8 mouse cellular contexts compared by ENCODE assay signal in the genomic region with DNA sequence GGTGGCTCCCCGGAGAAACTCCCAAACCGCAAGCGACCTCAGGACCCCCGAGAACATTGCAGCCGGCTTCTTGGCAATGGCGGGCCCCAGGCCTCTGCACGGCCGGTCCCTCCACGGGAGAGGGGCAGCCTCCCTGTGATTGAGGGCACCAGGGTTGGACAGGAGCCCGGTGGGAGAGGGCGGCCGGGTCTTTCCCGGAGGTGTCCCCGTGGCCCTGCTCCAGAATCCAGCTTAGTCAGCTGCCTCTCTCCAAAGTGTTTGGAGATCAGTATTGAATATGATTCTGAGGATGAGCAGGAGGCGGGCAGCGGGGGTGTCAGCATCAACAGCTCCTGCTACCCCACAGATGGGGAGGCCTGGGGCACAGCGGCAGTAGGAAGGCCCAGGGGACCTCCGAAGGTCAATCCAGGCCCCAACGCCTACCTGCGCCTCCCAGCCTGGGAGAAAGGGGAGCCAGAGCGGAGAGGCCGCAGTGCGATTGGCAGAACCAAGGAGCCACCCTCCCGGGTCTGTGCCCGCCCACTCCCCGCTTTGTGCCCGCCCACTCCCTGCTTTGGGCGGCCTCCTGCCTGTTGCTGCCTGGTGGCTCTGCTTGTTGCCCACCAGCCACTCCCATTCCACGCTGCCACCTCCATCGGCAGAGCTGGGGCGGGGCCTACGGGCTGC. TPM values are rescaled to one million over a fixed set of nuclear protein-coding genes. Genes with fewer than 3 reads are reported as not detected.
DNase-seq lines count a peak whose midpoint lies in the region; ATAC-seq and TF ChIP-seq lines count a peak whose summit lies in the region.

No protein-coding gene starts in this region.

- H3K9me3 ChIP-seq in hindbrain, embryonic 11.5 days (ENCODE audit: control insufficient read depth, low read length) = no peaks in the 10 kb centered on the region
- H3K9me3 ChIP-seq in lung, postnatal 0 days (ENCODE audit: low read length) = no peaks in the 10 kb centered on the region

- no peak for TF ChIP-seq CTCF in thymus, adult 2 months (IDR thresholded peaks at IDR 0.05; ENCODE audit: borderline replicate concordance, control insufficient read depth, extremely low read depth, insufficient read depth, low read length, poor library complexity)
- no peak for TF ChIP-seq CTCF in lung, postnatal 0 days (IDR thresholded peaks at IDR 0.05)

- TF ChIP-seq POLR2A in thymus, adult 2 months (IDR thresholded peaks at IDR 0.05; ENCODE audit: control insufficient read depth, extremely low read depth, insufficient read depth, low read length, poor library complexity) = no peak

- H3K9ac ChIP-seq in hindbrain, embryonic 11.5 days (ENCODE audit: low read depth, low read length) = peak overlapping the region; percentile 49
- H3K9ac ChIP-seq in lung, postnatal 0 days (replicated peaks; ENCODE audit: low read depth) = peak overlapping the region; percentile 43

- 58% methylated on average over 30 of the region's 32 CpGs for WGBS in thymus, adult 2 months
- WGBS in hindbrain, embryonic 11.5 days = 11% methylated on average over 29 of the region's 32 CpGs
- 7% methylated on average over 29 of the region's 32 CpGs for WGBS in lung, postnatal 0 days

- H3K4me3 ChIP-seq in thymus, adult 2 months (ENCODE audit: control insufficient read depth, insufficient read depth, low read length) = no peak overlapping the region
- peak overlapping the region; percentile 26 for H3K4me3 ChIP-seq in hindbrain, embryonic 11.5 days (ENCODE audit: low read depth, low read length)
- peak overlapping the region; percentile 29 for H3K4me3 ChIP-seq in lung, postnatal 0 days (ENCODE audit: low read depth, low read length)

- H3K36me3 ChIP-seq in thymus, adult 2 months (ENCODE audit: control insufficient read depth, insufficient read depth, low read length) = no peaks in the 10 kb centered on the region
- H3K36me3 ChIP-seq in hindbrain, embryonic 11.5 days (ENCODE audit: control insufficient read depth, insufficient read depth, low read length) = no peaks in the 10 kb centered on the region
- H3K36me3 ChIP-seq in lung, postnatal 0 days (ENCODE audit: insufficient read depth, low read length) = no peaks in the 10 kb centered on the region

- no peaks in the 10 kb centered on the region for H3K27me3 ChIP-seq in thymus, adult 2 months (ENCODE audit: control insufficient read depth, insufficient read depth, low read length)
- peaks cover 5% of the 10 kb centered on the region; the same call in 1 of the 2 replicates for H3K27me3 ChIP-seq in hindbrain, embryonic 11.5 days (ENCODE audit: control insufficient read depth, insufficient read depth, low read length)
- no peaks in the 10 kb centered on the region for H3K27me3 ChIP-seq in lung, postnatal 0 days (replicated peaks; ENCODE audit: insufficient read depth, low read length)

- H3K27ac ChIP-seq in thymus, adult 2 months (ENCODE audit: control insufficient read depth, insufficient read depth, low read length) = no peak overlapping the region
- no peak overlapping the region for H3K27ac ChIP-seq in hindbrain, embryonic 11.5 days (ENCODE audit: low read depth, low read length)
- H3K27ac ChIP-seq in lung, postnatal 0 days (ENCODE audit: low read length) = no peak overlapping the region

- TF ChIP-seq EP300 in lung, postnatal 0 days (IDR thresholded peaks at IDR 0.05) = no peak

- H3K4me2 ChIP-seq in hindbrain, embryonic 11.5 days (replicated peaks; ENCODE audit: low read depth, low read length) = peak overlapping the region; percentile 63
- peak overlapping the region; percentile 67 for H3K4me2 ChIP-seq in lung, postnatal 0 days (replicated peaks; ENCODE audit: low read depth, low read length)

- no peaks in the 10 kb centered on the region; the same call in 1 of the 2 replicates for H3K4me1 ChIP-seq in thymus, adult 2 months (replicated peaks; ENCODE audit: control insufficient read depth, insufficient read depth, low read length)
- H3K4me1 ChIP-seq in hindbrain, embryonic 11.5 days (replicated peaks; ENCODE audit: control insufficient read depth, insufficient read depth, low read length) = peaks cover 10% of the 10 kb centered on the region
- no peaks in the 10 kb centered on the region for H3K4me1 ChIP-seq in lung, postnatal 0 days (ENCODE audit: insufficient read depth, low read depth, low read length)

- ATAC-seq in hindbrain, embryonic 11.5 days (ENCODE audit: low FRiP score) = peak; percentile 66
- ATAC-seq in lung, postnatal 0 days = peak; percentile 95
- ATAC-seq in activated CD4-positive, CD25-positive, alpha-beta regulatory T cell, adult 4 months = no peak

- DNase-seq in thymus, adult 2 months = peak; percentile 39
- no peak for DNase-seq in thymus, adult 18-20 months
- peak; percentile 86 for DNase-seq in embryo, embryonic 11 days
- peak; percentile 75 for DNase-seq in hindbrain, embryonic 11.5 days (ENCODE audit: low spot score)
- DNase-seq in layer of hippocampus, adult 9-11 months = peak; percentile 68
- peak; percentile 88 for DNase-seq in lung, postnatal 0 days (ENCODE audit: low spot score)
- DNase-seq in retina, embryonic 14.5 days (ENCODE audit: low spot score) = peak; percentile 81

RNA-seq across cellular contexts. Expression of gene Mpo, which starts 15.1 kb away (rescaled TPM):
- polyA plus RNA-seq in thymus, adult 2 months (2012; rRNA removed) = 4.6 and 8.5 TPM in 2 replicates
- 2.8 and 5.3 TPM in 2 replicates for polyA plus RNA-seq in hindbrain, embryonic 11.5 days (2014; fragmentation: Nextera tagmentation; extraction: Ambion mirVana)
- 0.32 and 0.68 TPM in 2 replicates for polyA plus RNA-seq in lung, postnatal 0 days (2015; fragmentation: Nextera tagmentation; extraction: Ambion mirVana)
- polyA plus RNA-seq in activated CD4-positive, CD25-positive, alpha-beta regulatory T cell, adult 4 months (2017; shearing (Covaris generic)) = not detected

RNA-seq across cellular contexts. Expression of gene Tspoap1, which starts 17.9 kb away (rescaled TPM):
- 25.3 and 27.9 TPM in 2 replicates for polyA plus RNA-seq in thymus, adult 2 months (2012; rRNA removed)
- polyA plus RNA-seq in hindbrain, embryonic 11.5 days (2014; fragmentation: Nextera tagmentation; extraction: Ambion mirVana) = 6.4 and 10.0 TPM in 2 replicates
- polyA plus RNA-seq in lung, postnatal 0 days (2015; fragmentation: Nextera tagmentation; extraction: Ambion mirVana) = 0.64 and 0.83 TPM in 2 replicates
- polyA plus RNA-seq in activated CD4-positive, CD25-positive, alpha-beta regulatory T cell, adult 4 months (2017; shearing (Covaris generic)) = 1 to 10 TPM; 1.6 to 2.4 TPM

RNA-seq across cellular contexts. Expression of gene Supt4a, which starts 40.9 kb away (rescaled TPM):
- 172 and 215 TPM in 2 replicates for polyA plus RNA-seq in thymus, adult 2 months (2012; rRNA removed)
- 162 and 169 TPM in 2 replicates for polyA plus RNA-seq in hindbrain, embryonic 11.5 days (2014; fragmentation: Nextera tagmentation; extraction: Ambion mirVana)
- 155 and 166 TPM in 2 replicates for polyA plus RNA-seq in lung, postnatal 0 days (2015; fragmentation: Nextera tagmentation; extraction: Ambion mirVana)
- 100 to 1,000 TPM; 373 to 410 TPM for polyA plus RNA-seq in activated CD4-positive, CD25-positive, alpha-beta regulatory T cell, adult 4 months (2017; shearing (Covaris generic))

RNA-seq across cellular contexts. Expression of gene Lpo, which starts 49.9 kb away (rescaled TPM):
- polyA plus RNA-seq in thymus, adult 2 months (2012; rRNA removed) = 8.0 and 10.1 TPM in 2 replicates
- 0.70 and 0.73 TPM in 2 replicates for polyA plus RNA-seq in hindbrain, embryonic 11.5 days (2014; fragmentation: Nextera tagmentation; extraction: Ambion mirVana)
- not detected in 2 replicates for polyA plus RNA-seq in lung, postnatal 0 days (2015; fragmentation: Nextera tagmentation; extraction: Ambion mirVana)
- polyA plus RNA-seq in activated CD4-positive, CD25-positive, alpha-beta regulatory T cell, adult 4 months (2017; shearing (Covaris generic)) = not detected

Comparison
In these comparisons a context has a peak if more than half of its experiments do, and no peak if none do; other contexts are left out.
1. DNase-seq: peak in thymus, adult 2 months (single experiment), embryo, embryonic 11 days (single experiment), hindbrain, embryonic 11.5 days (single experiment), layer of hippocampus, adult 9-11 months (single experiment), lung, postnatal 0 days (single experiment) and retina, embryonic 14.5 days (single experiment); none in thymus, adult 18-20 months (0 of 2).